Mouse (Mus musculus): Measurements from ENCODE around the gene Krtap4-16. TPM values are rescaled to one million over a fixed set of nuclear protein-coding genes. Genes with fewer than 3 reads are reported as not detected.
A peak's percentile ranks its signal among the peaks of the same experiment; 100 is the strongest.
"Not testable (repeated sequence)": the region's sequence is repeated elsewhere in the genome, so short reads cannot be mapped to it uniquely, and the experiment has no call there.

Krtap4-16 gene
- polyA plus RNA-seq (2011; ENCODE audit: insufficient read length, low read depth, missing spikeins) = not detected in 2 replicates

- no peak within 1 kb of the TSS for H3K4me3 ChIP-seq (ENCODE audit: insufficient read depth, low read length)
- TF ChIP-seq POLR2A (IDR thresholded peaks at IDR 0.05; ENCODE audit: low read depth, low read length) = no peak
- H3K4me1 ChIP-seq (ENCODE audit: control insufficient read depth, insufficient read depth, low read length) = no peaks in the 10 kb centered on the region
- no peak within 1 kb of the TSS for H3K27ac ChIP-seq (ENCODE audit: insufficient read depth, low read length)
Observed at GRCm38 (mm10) chr11:99851508-99851907, at the start of gene Krtap4-16. Krtap4-16 (minus strand) TSS chr11:99851608.

- H3K27ac ChIP-seq (ENCODE audit: insufficient read depth, low read length); H3K4me3 ChIP-seq (ENCODE audit: insufficient read depth, low read length); H3K4me1 ChIP-seq (ENCODE audit: control insufficient read depth, insufficient read depth, low read length): not testable (repeated sequence)
Observed at GRCm38 (mm10) chr11:99878887-99879286, 27.5 kb upstream of the Krtap4-16 start, which contains the start of gene Gm11567. Gm11567 (plus strand) TSS chr11:99879187.

- not testable (repeated sequence) for H3K27ac ChIP-seq (ENCODE audit: insufficient read depth, low read length); H3K4me1 ChIP-seq (ENCODE audit: control insufficient read depth, insufficient read depth, low read length); H3K4me3 ChIP-seq (ENCODE audit: insufficient read depth, low read length)
Observed at GRCm38 (mm10) chr11:99873089-99873488, 21.7 kb upstream of the Krtap4-16 start, which contains the start of gene Krtap9-1. Krtap9-1 (plus strand) TSS chr11:99873389.

GRCm38 (mm10) chr11:99864176-99864575, 12.8 kb upstream of the Krtap4-16 start, which contains the start of gene Gm11559:
Gm11559 (plus strand) TSS chr11:99864476.
- H3K4me1 ChIP-seq (ENCODE audit: control insufficient read depth, insufficient read depth, low read length); H3K4me3 ChIP-seq (ENCODE audit: insufficient read depth, low read length); H3K27ac ChIP-seq (ENCODE audit: insufficient read depth, low read length): not testable (repeated sequence)

- Histone ChIP-seq H3K27ac (ENCODE audit: insufficient read depth, low read length) (peak overlapping the region; percentile 72), H3K4me3 (ENCODE audit: insufficient read depth, low read length) (no peak overlapping the region), H3K4me1 (ENCODE audit: control insufficient read depth, insufficient read depth, low read length) (peaks cover 8% of the 10 kb centered on the region)
- TF ChIP-seq POLR2A (IDR thresholded peaks at IDR 0.05; ENCODE audit: low read depth, low read length) (no peak), CTCF (IDR thresholded peaks at IDR 0.05; ENCODE audit: borderline replicate concordance, insufficient read depth, low read length) (no peak)
Observed at GRCm38 (mm10) chr11:99858761-99859160, 7.4 kb upstream of the Krtap4-16 start.

GRCm38 (mm10) chr11:99857617-99858016, 6.2 kb upstream of the Krtap4-16 start, which contains the start of gene Gm11568:
Gm11568 (plus strand) TSS chr11:99857917.
- TF ChIP-seq CTCF (IDR thresholded peaks at IDR 0.05; ENCODE audit: borderline replicate concordance, insufficient read depth, low read length) (no peak), POLR2A (IDR thresholded peaks at IDR 0.05; ENCODE audit: low read depth, low read length) (no peak)
- H3K4me1 ChIP-seq (ENCODE audit: control insufficient read depth, insufficient read depth, low read length) = peaks cover 8% of the 10 kb centered on the region
- peak within 1 kb of the TSS; percentile 9 for H3K27ac ChIP-seq (ENCODE audit: insufficient read depth, low read length)
- H3K4me3 ChIP-seq (ENCODE audit: insufficient read depth, low read length) = no peak within 1 kb of the TSS

- TF ChIP-seq CTCF (IDR thresholded peaks at IDR 0.05; ENCODE audit: borderline replicate concordance, insufficient read depth, low read length) = peak; percentile 27; the same call in 1 of the 2 replicates
- no peak for TF ChIP-seq POLR2A (IDR thresholded peaks at IDR 0.05; ENCODE audit: low read depth, low read length)
- no peak overlapping the region for H3K4me3 ChIP-seq (ENCODE audit: insufficient read depth, low read length)
- H3K27ac ChIP-seq (ENCODE audit: insufficient read depth, low read length) = no peak overlapping the region
- H3K4me1 ChIP-seq (ENCODE audit: control insufficient read depth, insufficient read depth, low read length) = peaks cover 5% of the 10 kb centered on the region
Observed at GRCm38 (mm10) chr11:99854121-99854520, 2.7 kb upstream of the Krtap4-16 start.

- TF ChIP-seq CTCF (IDR thresholded peaks at IDR 0.05; ENCODE audit: borderline replicate concordance, insufficient read depth, low read length) (no peak), POLR2A (IDR thresholded peaks at IDR 0.05; ENCODE audit: low read depth, low read length) (no peak)
Observed at GRCm38 (mm10) chr11:99846746-99847145, 4.7 kb downstream of the Krtap4-16 start.

GRCm38 (mm10) chr11:99842185-99842584, 9.2 kb downstream of the Krtap4-16 start:
- no peak overlapping the region for H3K27ac ChIP-seq (ENCODE audit: insufficient read depth, low read length)
- TF ChIP-seq CTCF (IDR thresholded peaks at IDR 0.05; ENCODE audit: borderline replicate concordance, insufficient read depth, low read length) (no peak), POLR2A (IDR thresholded peaks at IDR 0.05; ENCODE audit: low read depth, low read length) (no peak)

More at GRCm38 (mm10) chr11:99846746-99847145, 4.7 kb downstream of the Krtap4-16 start:
- Histone ChIP-seq H3K27ac (ENCODE audit: insufficient read depth, low read length) (no peak overlapping the region), H3K4me1 (ENCODE audit: control insufficient read depth, insufficient read depth, low read length) (no peaks in the 10 kb centered on the region), H3K4me3 (ENCODE audit: insufficient read depth, low read length) (no peak overlapping the region)

GRCm38 (mm10) chr11:99837966-99838365, 13.4 kb downstream of the Krtap4-16 start, which contains the start of gene 2300003K06Rik:
2300003K06Rik (minus strand) TSS chr11:99838066.
- no peak for TF ChIP-seq CTCF (IDR thresholded peaks at IDR 0.05; ENCODE audit: borderline replicate concordance, insufficient read depth, low read length)
- TF ChIP-seq POLR2A (IDR thresholded peaks at IDR 0.05; ENCODE audit: low read depth, low read length) = no peak
- H3K4me3 ChIP-seq (ENCODE audit: insufficient read depth, low read length) = no peak within 1 kb of the TSS
- H3K4me1 ChIP-seq (ENCODE audit: control insufficient read depth, insufficient read depth, low read length) = no peaks in the 10 kb centered on the region

More at GRCm38 (mm10) chr11:99842185-99842584, 9.2 kb downstream of the Krtap4-16 start:
- H3K4me3 ChIP-seq (ENCODE audit: insufficient read depth, low read length) = no peak overlapping the region
- H3K4me1 ChIP-seq (ENCODE audit: control insufficient read depth, insufficient read depth, low read length) = no peaks in the 10 kb centered on the region

GRCm38 (mm10) chr11:99815566-99815965, 35.8 kb downstream of the Krtap4-16 start, which contains the start of gene Gm11564:
Gm11564 (minus strand) TSS chr11:99815666.
- H3K4me1 ChIP-seq (ENCODE audit: control insufficient read depth, insufficient read depth, low read length); H3K4me3 ChIP-seq (ENCODE audit: insufficient read depth, low read length); H3K27ac ChIP-seq (ENCODE audit: insufficient read depth, low read length): not testable (repeated sequence)

More at GRCm38 (mm10) chr11:99837966-99838365, 13.4 kb downstream of the Krtap4-16 start, which contains the start of gene 2300003K06Rik:
- H3K27ac ChIP-seq (ENCODE audit: insufficient read depth, low read length) = no peak within 1 kb of the TSS

- H3K27ac ChIP-seq (ENCODE audit: insufficient read depth, low read length); H3K4me3 ChIP-seq (ENCODE audit: insufficient read depth, low read length); H3K4me1 ChIP-seq (ENCODE audit: control insufficient read depth, insufficient read depth, low read length): not testable (repeated sequence)
Observed at GRCm38 (mm10) chr11:99809792-99810191, 41.6 kb downstream of the Krtap4-16 start, which contains the start of gene Krtap4-13. Krtap4-13 (minus strand) TSS chr11:99809892.

GRCm38 (mm10) chr11:99804346-99804745, 47.1 kb downstream of the Krtap4-16 start, which contains the start of gene Gm11554:
Gm11554 (minus strand) TSS chr11:99804446.
- not testable (repeated sequence) for H3K4me3 ChIP-seq (ENCODE audit: insufficient read depth, low read length); H3K27ac ChIP-seq (ENCODE audit: insufficient read depth, low read length); H3K4me1 ChIP-seq (ENCODE audit: control insufficient read depth, insufficient read depth, low read length)
